Mouse (Mus musculus) right cerebral cortex, postnatal 10 days (tissue): ENCODE results near the gene Cyp2c29.
"Not testable (repeated sequence)": the region's sequence is repeated elsewhere in the genome, so short reads cannot be mapped to it uniquely, and the experiment has no call there.

ENCODE experiments used
- DNase-seq, 2 experiments: peaks; one replicate each; pipeline ENCODE4 v3.0.0; 2021; ENCODE audit warnings: low spot score in 2 of 2

The Cyp2c29 gene

GRCm38 (mm10) chr19:39269105-39269504 lies at the start of gene Cyp2c29:
Gene Cyp2c29 (plus strand): TSS chr19:39269405.
- not testable (repeated sequence) for DNase-seq

GRCm38 (mm10) chr19:39267036-39267435 lies 2.2 kb upstream of the Cyp2c29 start:
- not testable (repeated sequence) for DNase-seq

- DNase-seq, result no peak
These were observed 13.6 kb downstream of the Cyp2c29 start for GRCm38 (mm10) chr19:39282801-39283200.

- no peak for DNase-seq
These were observed 16.4 kb downstream of the Cyp2c29 start for GRCm38 (mm10) chr19:39285637-39286036.

- DNase-seq, result no peak
These were observed 17.6 kb downstream of the Cyp2c29 start for GRCm38 (mm10) chr19:39286825-39287224.

GRCm38 (mm10) chr19:39288978-39289377 lies 19.8 kb downstream of the Cyp2c29 start:
- DNase-seq, result no peak
